Mouse (Mus musculus) frontal cortex, postnatal 10 days (tissue): ENCODE results near the gene Ajuba.

ENCODE experiments used
- DNase-seq, 2 experiments: peaks; one replicate each; pipeline ENCODE4 v3.0.0; 2022; ENCODE audit warnings: low spot score in 2 of 2, mixed read lengths in 1 of 2

Ajuba gene

GRCm38 (mm10) chr14:54544703-54545102 is 32.7 kb downstream of the Ajuba start:
- no peak for DNase-seq

- no peak for DNase-seq
Measured at GRCm38 (mm10) chr14:54540771-54541170, 36.6 kb downstream of the Ajuba start.

- no peak for DNase-seq
Measured at GRCm38 (mm10) chr14:54538580-54538979, 38.8 kb downstream of the Ajuba start.

GRCm38 (mm10) chr14:54528446-54529111 is 48.8 kb downstream of the Ajuba start:
- peak in 1 of 2 experiments; percentile 78 for DNase-seq

- DNase-seq, result no peak
Measured at GRCm38 (mm10) chr14:54528007-54528393, 49.4 kb downstream of the Ajuba start.

GRCm38 (mm10) chr14:54527227-54528006 is 49.9 kb downstream of the Ajuba start:
- DNase-seq, result peak in 1 of 2 experiments; percentile 28

- no peak for DNase-seq
Measured at GRCm38 (mm10) chr14:54523600-54523999, 53.8 kb downstream of the Ajuba start.
